ENCODE assay signal across 19 mouse cellular contexts in the genomic region with DNA sequence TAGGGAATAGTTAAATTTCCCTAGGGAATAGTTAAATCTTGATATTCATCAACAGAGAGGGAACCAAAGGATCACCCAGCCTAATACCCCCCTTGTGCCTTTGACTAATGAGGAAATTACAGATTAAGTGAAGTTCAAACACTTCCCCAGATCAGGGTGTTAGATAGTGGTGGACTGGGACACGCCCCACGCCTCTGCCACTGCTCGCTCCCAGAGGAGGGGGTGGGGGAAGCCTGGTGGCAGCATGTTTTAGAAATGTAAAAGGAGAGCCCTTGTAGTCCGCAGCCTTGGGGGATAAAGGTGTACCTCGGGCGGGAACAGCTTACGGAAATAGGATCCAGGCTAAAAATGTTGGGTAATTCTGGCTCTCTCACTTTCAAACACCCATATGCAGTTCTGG.
DNase-seq lines count a peak whose midpoint lies in the region; ATAC-seq and TF ChIP-seq lines count a peak whose summit lies in the region.
"Had no signal": no experiment of that assay in that cellular context is flagged by ENCODE, and none has a peak within 500 bp of the region (broad histone marks: within the 10 kb centered on the region; RNA-seq: fewer than 3 reads in every experiment).

No protein-coding gene starts in this region.

- no peaks in the 10 kb centered on the region for H3K4me1 ChIP-seq in lung, postnatal 0 days (ENCODE audit: insufficient read depth, low read depth, low read length)
- H3K4me1 ChIP-seq in ES-Bruce4 (ENCODE audit: control insufficient read depth, insufficient read depth, low read length) = peaks cover 3% of the 10 kb centered on the region
- H3K4me1 ChIP-seq in ES-E14 (ENCODE audit: control insufficient read depth in 2 of 2, insufficient read depth in 2 of 2, low read length in 2 of 2, poor library complexity in 1 of 2) = peaks cover 4 to 13% of the 10 kb centered on the region in 2 experiments; a peak in 3 of 4 replicates
- H3K4me1 ChIP-seq in embryonic facial prominence, embryonic 14.5 days (ENCODE audit: control insufficient read depth, insufficient read depth, low read length) = no peaks in the 10 kb centered on the region
- H3K4me1 ChIP-seq: heart, embryonic 12.5 days; intestine, embryonic 15.5 days had no signal

- H3K27me3 ChIP-seq in lung, postnatal 0 days (replicated peaks; ENCODE audit: insufficient read depth, low read length) = no peaks in the 10 kb centered on the region
- no peaks in the 10 kb centered on the region for H3K27me3 ChIP-seq in ES-Bruce4 (ENCODE audit: control insufficient read depth, insufficient read depth, low read length, poor library complexity, severe bottlenecking)
- H3K27me3 ChIP-seq in embryonic facial prominence, embryonic 14.5 days (replicated peaks; ENCODE audit: control insufficient read depth, insufficient read depth, low read length) = no peaks in the 10 kb centered on the region
- H3K27me3 ChIP-seq: intestine, embryonic 15.5 days had no signal

- TF ChIP-seq POLR2A in ES-Bruce4 (IDR thresholded peaks at IDR 0.05; ENCODE audit: insufficient read depth, low read length) = no peak

- no peak overlapping the region for H3K4me3 ChIP-seq in lung, postnatal 0 days (ENCODE audit: low read depth, low read length)
- H3K4me3 ChIP-seq in ES-Bruce4 (ENCODE audit: low read depth, low read length) = no peak overlapping the region
- H3K4me3 ChIP-seq in ES-E14 (ENCODE audit: insufficient read depth in 1 of 2, low read depth in 1 of 2, low read length in 2 of 2, poor library complexity in 1 of 2, severe bottlenecking in 1 of 2) = peak overlapping the region in 1 of 2 experiments; percentile 32; a peak in 1 of 4 replicates
- H3K4me3 ChIP-seq in embryonic facial prominence, embryonic 14.5 days (ENCODE audit: low read depth, low read length) = no peak overlapping the region
- H3K4me3 ChIP-seq: forebrain, embryonic 12.5 days; heart, embryonic 12.5 days; hindbrain, embryonic 10.5 days; intestine, embryonic 15.5 days had no signal

- peak; percentile 62 for ATAC-seq in lung, postnatal 0 days
- ATAC-seq in embryonic facial prominence, embryonic 14.5 days (ENCODE audit: low read depth) = peak; percentile 53; the same call in 1 of the 2 replicates
- ATAC-seq: activated CD4-positive, CD25-positive, alpha-beta regulatory T cell, adult 4 months; forebrain, embryonic 16.5 days; intestine, embryonic 15.5 days had no signal

- no peak overlapping the region for H3K27ac ChIP-seq in lung, postnatal 0 days (ENCODE audit: low read length)
- no peak overlapping the region for H3K27ac ChIP-seq in ES-Bruce4 (ENCODE audit: insufficient read depth, low read length)
- H3K27ac ChIP-seq in ES-E14 (ENCODE audit: insufficient read depth, low read depth, low read length, poor library complexity, severe bottlenecking) = no peak overlapping the region
- no peak overlapping the region for H3K27ac ChIP-seq in embryonic facial prominence, embryonic 14.5 days (replicated peaks; ENCODE audit: low read depth, low read length)
- H3K27ac ChIP-seq: forebrain, embryonic 12.5 days; hindbrain, embryonic 10.5 days; hindbrain, embryonic 14.5 days; intestine, embryonic 15.5 days had no signal

- WGBS in lung, postnatal 0 days = 17% methylated on average over 7 of the region's 7 CpGs
- WGBS in embryonic facial prominence, embryonic 14.5 days = 19% methylated on average over 7 of the region's 7 CpGs

- TF ChIP-seq EP300 in lung, postnatal 0 days (IDR thresholded peaks at IDR 0.05) = no peak
- TF ChIP-seq EP300 in ES-Bruce4 (IDR thresholded peaks at IDR 0.05; ENCODE audit: insufficient read depth, low read depth, low read length) = peak; percentile 37; the same call in 1 of the 2 replicates

- no peak overlapping the region for H3K4me2 ChIP-seq in lung, postnatal 0 days (replicated peaks; ENCODE audit: low read depth, low read length)
- H3K4me2 ChIP-seq in embryonic facial prominence, embryonic 14.5 days (ENCODE audit: low read depth, low read length) = no peak overlapping the region
- H3K4me2 ChIP-seq: forebrain, embryonic 12.5 days; heart, embryonic 12.5 days; hindbrain, embryonic 14.5 days; intestine, embryonic 15.5 days had no signal

- no peak overlapping the region for H3K9ac ChIP-seq in lung, postnatal 0 days (replicated peaks; ENCODE audit: low read depth)
- no peak overlapping the region for H3K9ac ChIP-seq in ES-Bruce4 (ENCODE audit: low read depth, poor library complexity, severe bottlenecking)
- no peak overlapping the region for H3K9ac ChIP-seq in ES-E14 (ENCODE audit: insufficient read depth, low read depth, low read length, poor library complexity, severe bottlenecking)
- no peak overlapping the region for H3K9ac ChIP-seq in embryonic facial prominence, embryonic 14.5 days (ENCODE audit: low read depth, low read length)
- H3K9ac ChIP-seq: forebrain, embryonic 12.5 days; heart, embryonic 12.5 days; hindbrain, embryonic 14.5 days; intestine, embryonic 15.5 days had no signal

- H3K9me3 ChIP-seq in lung, postnatal 0 days (ENCODE audit: low read length) = no peaks in the 10 kb centered on the region
- no peaks in the 10 kb centered on the region for H3K9me3 ChIP-seq in ES-Bruce4 (replicated peaks; ENCODE audit: control insufficient read depth, insufficient read depth, low read length, poor library complexity, severe bottlenecking)
- no peaks in the 10 kb centered on the region for H3K9me3 ChIP-seq in ES-E14 (ENCODE audit: control insufficient read depth, insufficient read depth, low read depth, low read length)
- no peaks in the 10 kb centered on the region for H3K9me3 ChIP-seq in embryonic facial prominence, embryonic 14.5 days (ENCODE audit: control insufficient read depth, low read length)
- H3K9me3 ChIP-seq: forebrain, embryonic 12.5 days; heart, embryonic 12.5 days; hindbrain, embryonic 10.5 days; intestine, embryonic 15.5 days had no signal

- no peaks in the 10 kb centered on the region for H3K36me3 ChIP-seq in lung, postnatal 0 days (ENCODE audit: insufficient read depth, low read length)
- H3K36me3 ChIP-seq in ES-Bruce4 (ENCODE audit: control insufficient read depth, insufficient read depth, low read length, poor library complexity, severe bottlenecking) (no peaks in the 10 kb centered on the region), ES-E14 (ENCODE audit: control insufficient read depth, insufficient read depth, low read length, poor library complexity, severe bottlenecking) (no peaks in the 10 kb centered on the region)
- no peaks in the 10 kb centered on the region for H3K36me3 ChIP-seq in embryonic facial prominence, embryonic 14.5 days (ENCODE audit: control insufficient read depth, insufficient read depth, low read length)
- H3K36me3 ChIP-seq: forebrain, embryonic 12.5 days; heart, embryonic 12.5 days; hindbrain, embryonic 10.5 days; intestine, embryonic 15.5 days had no signal

- peak; percentile 52 for DNase-seq in lung, postnatal 0 days (ENCODE audit: low spot score)
- no peak for DNase-seq in lung, adult 18-20 months
- DNase-seq in ES-E14 (ENCODE audit: low read depth, low spot score) = peak; percentile 53
- DNase-seq in embryonic facial prominence, embryonic 14.5 days (ENCODE audit: low spot score) = peak; percentile 17
- no peak for DNase-seq in kidney, adult 9 months
- no peak for DNase-seq in adrenal gland, postnatal 4 days (ENCODE audit: low spot score in 2 of 2)
- DNase-seq: adrenal gland, postnatal 14 days; cerebellum, adult 9-11 months; cerebellum, postnatal 36 days; gastrocnemius, postnatal 10 days; heart, adult 18-20 months had no signal

- no peak for TF ChIP-seq CTCF in lung, postnatal 0 days (IDR thresholded peaks at IDR 0.05)
- TF ChIP-seq CTCF in ES-Bruce4 (IDR thresholded peaks at IDR 0.05; ENCODE audit: low read depth, low read length) = no peak

- in situ Hi-C loops in ES-E14 (cut with MboI; ENCODE audit: low sequenced_read_pairs in 2 of 2, unreplicated experiment in 2 of 2) = no loop called here

TF ChIP-seq in ES-E14, 5 proteins besides CTCF, POLR2A, EP300 and RAD21:
- TF ChIP-seq CHD2 (IDR thresholded peaks at IDR 0.05; ENCODE audit: low read depth, low read length) = no peak
- no peak for TF ChIP-seq ZNF384 (IDR thresholded peaks at IDR 0.05; ENCODE audit: low read depth, low read length)
- no peak for TF ChIP-seq MAFK (IDR thresholded peaks at IDR 0.05; ENCODE audit: insufficient read depth, low read depth, low read length)
- no peak for TF ChIP-seq HCFC1 (IDR thresholded peaks at IDR 0.05; ENCODE audit: borderline replicate concordance, insufficient read depth, low read length)
- no peak for TF ChIP-seq ZC3H11A (IDR thresholded peaks at IDR 0.05; ENCODE audit: borderline replicate concordance, low read depth, low read length)

Comparison
In these comparisons a context has a peak if more than half of its experiments do, and no peak if none do; other contexts are left out.
1. DNase-seq: peak in lung, postnatal 0 days (single experiment), ES-E14 (single experiment) and embryonic facial prominence, embryonic 14.5 days (single experiment); none in lung, adult 18-20 months (0 of 2), kidney, adult 9 months (single experiment) and adrenal gland, postnatal 4 days (0 of 2).